Mouse (Mus musculus) Muller cell, postnatal 12 days (primary cell): Measurements from ENCODE around the gene Cnnm3.

Source experiments
- DNase-seq: peaks from one replicate; pipeline ENCODE4 v3.0.0-alpha.2; 2015; ENCODE audit errors: inconsistent ontology term

The Cnnm3 gene

DNA sequence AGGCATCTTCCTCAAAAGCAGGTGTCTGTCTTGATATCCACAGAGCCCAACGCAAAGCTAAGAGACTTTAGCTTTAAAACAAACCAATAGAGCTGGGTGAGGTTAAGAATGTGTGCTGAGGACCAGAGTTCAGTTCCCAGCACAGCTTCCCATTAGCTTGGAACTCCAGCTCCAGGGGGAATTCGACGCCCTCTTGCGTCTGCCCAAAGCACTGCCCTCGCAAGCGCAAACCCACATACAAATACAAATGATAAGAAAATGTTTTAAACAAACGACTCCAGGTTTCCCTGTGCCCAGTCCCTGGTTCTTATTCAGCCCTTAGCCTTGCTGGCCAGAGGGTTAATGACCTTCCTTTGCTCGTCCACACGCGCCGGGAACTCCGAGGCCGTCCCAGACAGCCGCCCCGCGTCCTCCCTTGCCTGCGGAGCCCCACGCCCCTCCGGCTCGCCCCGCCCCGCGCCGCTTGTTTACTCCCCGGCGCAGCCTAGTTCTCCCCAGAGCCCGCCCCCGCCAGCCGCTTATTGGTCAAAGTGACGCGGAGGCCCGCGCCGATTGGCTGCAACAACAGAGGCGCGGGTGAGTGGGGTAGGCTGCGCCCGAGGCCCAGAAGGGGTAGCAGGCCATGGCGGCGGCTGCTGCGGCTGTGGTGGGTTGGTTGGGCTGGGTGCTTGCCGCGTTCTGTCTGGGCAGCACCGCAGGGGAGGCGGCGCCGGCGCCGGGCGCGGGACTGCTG, at the start of gene Cnnm3:
Cnnm3 (plus strand) TSS at position 579 of the 733 bp plus-strand sequence.
- peak; percentile 100 for DNase-seq

DNA sequence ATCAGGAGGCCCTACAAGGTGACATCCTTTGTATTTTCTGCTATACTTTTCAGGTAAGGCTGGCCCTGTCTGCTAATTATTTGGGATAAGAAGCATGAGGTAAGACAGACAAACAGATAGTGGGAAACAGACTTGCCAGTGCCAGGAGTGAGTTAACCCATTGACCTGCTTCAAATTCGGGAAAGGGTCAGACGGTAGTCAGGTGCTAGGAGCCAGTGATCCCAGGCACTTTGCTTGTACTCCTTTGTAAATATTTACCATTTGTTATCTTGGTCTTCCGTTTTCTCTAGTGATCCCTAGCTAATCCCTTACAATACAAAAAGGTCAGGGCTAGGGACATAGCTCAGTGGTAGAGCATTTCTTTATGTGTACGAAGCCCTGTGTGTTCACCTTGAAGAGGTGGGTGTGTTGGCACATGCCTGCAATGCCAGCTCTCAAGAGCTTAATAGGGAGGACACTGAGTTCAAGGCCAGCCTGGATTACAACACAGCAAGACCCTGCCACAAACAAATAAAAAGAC, 46.0 kb upstream of the Cnnm3 start:
- DNase-seq = no peak

GRCm38 (mm10) chr1:36467446-36467845, 44.2 kb upstream of the Cnnm3 start:
- DNase-seq = no peak

DNA sequence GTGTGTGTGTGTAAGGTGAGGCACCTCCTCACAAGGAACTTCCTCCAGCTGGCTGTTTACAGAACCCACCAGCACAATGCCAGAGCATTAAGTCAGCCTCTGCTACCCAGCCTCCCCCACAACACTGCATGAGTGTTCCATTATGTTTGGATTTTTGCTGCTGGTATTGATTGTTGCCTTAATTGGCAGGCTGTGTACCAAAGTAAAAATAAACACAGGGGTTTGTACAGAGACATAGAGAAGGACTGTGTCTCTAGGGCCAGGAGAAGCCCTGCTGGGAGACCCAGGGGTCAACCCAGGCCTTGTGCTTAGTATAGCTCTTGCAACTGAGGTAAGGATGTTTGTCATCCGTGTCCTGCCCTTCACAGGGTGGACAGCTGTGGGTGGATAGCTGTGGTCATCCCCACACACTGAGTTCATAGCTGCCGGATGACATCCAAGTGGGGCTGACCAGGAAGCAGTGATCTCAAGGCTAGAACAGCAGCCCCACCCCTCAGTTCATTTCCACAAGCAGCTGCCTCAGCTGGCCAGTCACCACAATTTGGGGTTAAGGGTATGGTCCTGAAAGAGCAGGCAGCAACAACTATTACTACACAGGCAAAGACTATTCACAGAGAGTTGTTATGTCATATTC, 41.7 kb upstream of the Cnnm3 start:
- no peak for DNase-seq

- peak; percentile 96 for DNase-seq
Observed at GRCm38 (mm10) chr1:36471181-36472105, 40.2 kb upstream of the Cnnm3 start, which contains the start of gene Cnnm4. TSS of gene Cnnm4 (plus strand) at chr1:36471620.

- no peak for DNase-seq
Observed at GRCm38 (mm10) chr1:36472106-36472440, 39.6 kb upstream of the Cnnm3 start.

DNA sequence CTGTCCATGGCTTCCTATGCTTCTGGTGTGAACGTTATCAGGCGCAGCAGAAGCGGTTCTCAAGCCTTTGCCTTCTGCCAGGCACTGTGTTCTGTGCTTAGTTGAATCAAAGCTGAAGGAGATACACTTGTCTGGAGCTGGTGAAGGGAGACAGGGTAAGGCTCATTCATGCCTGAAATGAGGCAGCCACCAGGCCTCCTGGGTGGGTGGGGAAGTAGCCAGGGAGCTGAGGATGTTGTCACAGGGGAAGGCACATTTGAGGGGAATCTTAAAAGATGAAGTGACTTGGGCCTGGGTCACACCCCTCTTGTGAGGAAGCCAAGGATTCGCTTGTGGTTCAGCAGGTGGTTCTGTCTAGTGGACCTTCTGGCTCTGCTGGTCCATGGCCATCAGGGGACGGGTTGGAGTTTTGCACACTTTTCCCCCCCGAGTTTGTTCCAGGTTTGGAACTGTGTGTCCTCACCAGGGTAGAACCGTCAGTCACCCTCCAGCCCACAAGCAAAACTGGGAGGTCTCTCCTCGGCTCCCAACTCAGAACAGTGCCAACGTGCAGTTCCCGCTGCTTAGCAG, 38.4 kb upstream of the Cnnm3 start:
- no peak for DNase-seq

GRCm38 (mm10) chr1:36474646-36475045, 37.0 kb upstream of the Cnnm3 start:
- DNase-seq = no peak

GRCm38 (mm10) chr1:36475480-36476110, 36.1 kb upstream of the Cnnm3 start:
- DNase-seq = no peak

GRCm38 (mm10) chr1:36476426-36476825, 35.2 kb upstream of the Cnnm3 start:
- DNase-seq = no peak

DNA sequence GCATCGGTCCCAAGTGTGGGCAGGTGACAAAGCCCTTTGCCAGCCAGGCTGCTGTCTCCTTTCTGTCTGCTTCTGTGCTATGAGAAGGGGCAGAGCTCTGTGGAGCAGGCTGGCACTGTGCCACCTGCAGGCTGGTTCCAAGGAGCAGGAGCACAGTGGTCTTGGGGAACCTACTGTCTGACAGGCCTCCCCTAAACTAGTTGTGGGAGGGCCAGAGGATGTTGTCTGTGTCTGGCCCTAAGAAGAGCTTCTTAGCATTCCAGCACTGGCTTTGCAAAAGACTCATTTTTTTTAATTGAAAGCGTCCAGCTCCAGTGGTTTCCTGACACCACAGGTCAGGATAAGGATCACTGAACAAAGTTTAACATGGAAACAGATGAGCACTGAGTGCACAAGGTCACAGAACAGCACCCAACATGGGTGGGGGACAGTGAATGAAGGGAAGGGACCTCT, 33.3 kb upstream of the Cnnm3 start:
- DNase-seq = no peak

DNA sequence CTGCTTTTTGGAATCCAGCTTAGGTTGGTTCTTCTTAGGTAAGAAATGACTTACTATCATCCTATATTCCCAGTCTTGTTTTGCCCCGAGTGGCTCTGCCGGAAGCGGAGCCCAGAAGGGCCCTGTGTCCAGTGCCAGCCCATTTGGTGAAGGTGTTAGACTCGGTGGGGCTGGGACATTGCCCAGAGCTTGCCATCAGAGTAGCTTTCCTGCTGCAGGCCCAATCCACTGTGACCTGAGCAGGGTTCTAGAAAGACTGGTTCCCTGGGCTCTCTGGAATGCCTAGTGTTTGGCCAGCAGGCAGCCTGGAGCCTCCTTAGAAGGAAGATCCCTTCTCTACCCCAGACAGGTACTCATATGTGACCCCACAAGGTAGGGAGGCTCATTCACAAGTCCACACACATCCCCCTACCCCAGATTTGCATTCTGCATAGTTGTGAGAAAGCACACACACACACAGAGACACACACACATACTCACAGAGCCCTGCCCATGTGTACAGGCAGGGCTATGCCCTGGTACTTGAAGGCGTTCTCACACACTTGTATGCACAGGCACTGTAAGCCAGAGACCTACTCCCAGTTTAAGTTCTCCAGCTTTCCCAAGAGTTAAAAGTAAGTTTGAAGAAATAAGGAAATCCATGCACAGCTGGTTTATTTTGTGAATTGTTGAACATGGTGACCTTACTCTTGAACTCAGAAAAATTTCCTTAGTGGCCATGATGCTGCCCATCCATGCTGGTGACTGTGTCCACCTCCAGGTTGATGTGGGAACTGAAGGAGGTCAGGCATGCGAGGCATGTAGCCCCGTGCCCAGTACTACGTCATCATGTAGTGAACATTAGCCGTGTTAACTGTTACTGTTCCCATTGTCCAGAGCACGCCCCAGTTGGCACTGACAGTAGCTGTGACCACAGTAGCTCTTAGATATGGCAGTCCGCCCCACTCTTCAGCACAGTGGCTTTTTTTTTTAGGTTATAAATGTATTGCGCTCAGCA, 31.5 kb upstream of the Cnnm3 start:
- peak; percentile 89 for DNase-seq

DNA sequence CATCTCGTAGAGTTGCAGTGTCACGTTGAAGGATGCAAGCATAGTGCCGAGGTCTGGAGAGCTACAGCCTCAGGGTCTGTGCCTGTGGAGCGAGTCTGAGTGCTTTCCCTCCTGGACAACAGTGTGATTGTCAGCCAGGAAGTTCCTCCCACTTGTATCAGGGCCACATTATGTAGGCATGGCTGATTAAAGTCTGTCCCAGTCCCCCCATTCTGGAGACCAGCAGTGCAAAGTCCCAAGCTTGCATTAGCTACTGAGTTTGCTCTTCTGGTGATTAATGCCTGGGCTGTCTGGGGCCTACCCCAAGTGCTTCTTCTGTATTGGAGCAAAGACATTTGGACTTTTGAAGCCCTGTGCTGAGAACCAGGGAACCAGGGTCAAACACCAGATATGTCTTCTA, 27.8 kb upstream of the Cnnm3 start:
- DNase-seq = no peak

- no peak for DNase-seq
Observed at GRCm38 (mm10) chr1:36485080-36485479, 26.6 kb upstream of the Cnnm3 start.

DNA sequence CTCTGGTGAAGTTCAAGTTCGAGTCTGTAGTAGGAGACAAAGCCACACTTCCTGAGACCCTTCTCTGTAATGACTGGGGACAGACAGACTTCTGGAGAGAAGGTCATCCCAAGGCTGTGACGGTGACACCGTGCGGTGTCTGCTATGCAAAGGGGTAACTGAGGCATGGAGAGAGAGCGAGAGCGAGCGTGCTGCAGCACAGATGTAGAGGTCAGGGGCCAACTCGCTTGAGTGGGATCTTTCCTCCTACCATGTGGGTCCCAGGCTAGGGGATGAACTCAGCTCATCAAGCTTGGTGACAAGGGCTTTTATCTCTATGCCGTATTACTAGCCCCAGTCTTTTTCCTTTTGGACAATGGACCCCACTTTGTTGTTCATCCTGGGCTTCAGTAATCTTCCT, 24.6 kb upstream of the Cnnm3 start:
- DNase-seq = no peak

GRCm38 (mm10) chr1:36489661-36490060, 22.0 kb upstream of the Cnnm3 start:
- no peak for DNase-seq

DNA sequence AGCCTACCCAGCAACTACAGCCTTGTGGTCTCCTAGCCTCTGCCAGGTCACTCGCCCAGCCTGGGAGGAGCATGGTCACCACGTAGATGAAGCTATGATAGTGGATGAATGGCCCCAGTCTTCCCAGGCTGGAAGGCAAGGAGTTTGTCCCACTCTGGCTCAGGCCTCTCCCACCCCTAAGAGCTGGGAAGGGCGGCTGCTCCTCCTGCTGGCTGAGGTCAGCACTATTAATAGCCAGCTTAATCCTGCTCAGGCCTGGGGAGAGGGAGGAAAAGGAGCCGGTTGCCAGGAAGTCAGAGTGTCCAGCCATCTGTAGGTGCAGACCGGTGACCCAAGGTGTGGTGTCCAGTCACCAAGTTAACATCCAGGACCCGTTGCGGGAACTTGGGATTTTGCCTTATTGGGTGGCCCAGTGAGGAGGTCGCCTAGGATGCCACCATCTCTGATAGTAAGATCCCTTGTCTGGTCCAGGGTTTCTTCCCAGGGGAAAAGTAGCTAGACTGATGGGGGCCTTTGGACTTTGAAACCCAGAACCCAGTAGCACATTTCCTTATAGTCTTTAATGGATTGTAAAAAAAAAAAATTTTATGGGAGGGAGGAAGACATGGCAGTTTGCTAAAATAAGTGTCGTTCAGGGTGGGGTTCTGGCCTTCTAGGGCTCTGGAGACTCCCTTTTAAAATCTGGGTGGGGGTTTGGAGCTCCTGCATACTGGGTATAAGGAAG, 19.1 kb upstream of the Cnnm3 start:
- peak; percentile 91 for DNase-seq

DNA sequence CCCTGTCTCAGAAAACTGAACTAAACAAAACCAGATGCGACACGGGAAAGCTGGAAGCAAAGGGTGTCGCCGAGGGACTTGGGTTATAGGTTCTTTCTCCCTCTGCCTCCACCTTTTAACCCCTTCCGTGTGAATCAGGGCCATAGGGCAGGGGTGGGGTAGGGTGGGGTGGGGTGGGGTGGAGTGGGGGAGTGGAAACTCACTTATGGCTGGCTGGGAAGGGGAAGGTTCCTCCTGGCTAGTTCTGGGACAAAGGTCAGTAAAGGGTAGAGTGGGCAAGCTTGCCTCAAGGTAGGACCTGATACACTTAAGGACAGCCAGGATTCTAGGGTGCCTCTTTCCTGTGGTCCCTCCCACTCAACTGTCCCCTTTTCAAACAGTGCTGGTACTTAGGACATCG, 18.4 kb upstream of the Cnnm3 start:
- DNase-seq = no peak

DNA sequence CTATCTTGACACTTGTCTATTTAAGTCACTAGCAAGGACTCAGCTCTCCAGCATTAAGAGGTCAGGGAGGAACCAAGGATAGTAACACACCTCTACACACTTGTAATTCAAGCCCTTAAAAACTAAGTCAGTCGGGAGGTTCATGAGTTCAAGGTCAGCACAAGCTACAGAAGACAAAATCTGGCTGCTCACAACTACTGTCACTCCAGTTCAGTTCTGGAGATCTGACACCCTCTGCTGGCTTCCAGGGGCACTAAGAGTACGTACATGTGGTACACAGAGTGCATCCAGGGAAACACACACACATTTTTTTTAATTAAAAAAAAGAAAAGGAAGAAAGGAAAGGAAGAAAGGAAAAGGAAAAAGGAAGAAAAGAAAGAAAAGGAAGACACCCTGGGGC, 14.9 kb upstream of the Cnnm3 start:
- no peak for DNase-seq
